Mouse (Mus musculus) kidney, adult 11 months (tissue): ENCODE results near the gene Col25a1.

ENCODE experiments used
- DNase-seq: peaks from one replicate; pipeline ENCODE4 v3.0.0; 2022

The Col25a1 gene

GRCm38 (mm10) chr3:130131201-130131600 is at the start of gene Col25a1:
TSS of gene Col25a1 (plus strand) at chr3:130131501.
- no peak for DNase-seq

- DNase-seq = no peak
These were observed 48.0 kb upstream of the Col25a1 start for GRCm38 (mm10) chr3:130083312-130083711.

- DNase-seq = no peak
These were observed 44.8 kb upstream of the Col25a1 start for GRCm38 (mm10) chr3:130086372-130087080.

GRCm38 (mm10) chr3:130087466-130087865 is 43.8 kb upstream of the Col25a1 start:
- DNase-seq = no peak

- DNase-seq = no peak
These were observed 42.6 kb upstream of the Col25a1 start for GRCm38 (mm10) chr3:130088654-130089053.

GRCm38 (mm10) chr3:130090460-130090859 is 40.8 kb upstream of the Col25a1 start:
- no peak for DNase-seq

- no peak for DNase-seq
These were observed 37.1 kb upstream of the Col25a1 start for GRCm38 (mm10) chr3:130094125-130094704.

GRCm38 (mm10) chr3:130095160-130095781 is 36.0 kb upstream of the Col25a1 start:
- no peak for DNase-seq

- DNase-seq = no peak
These were observed 27.8 kb upstream of the Col25a1 start for GRCm38 (mm10) chr3:130103486-130103885.

GRCm38 (mm10) chr3:130104471-130104870 is 26.8 kb upstream of the Col25a1 start:
- DNase-seq = no peak

GRCm38 (mm10) chr3:130116886-130117285 is 14.4 kb upstream of the Col25a1 start:
- no peak for DNase-seq

GRCm38 (mm10) chr3:130127840-130128239 is 3.5 kb upstream of the Col25a1 start:
- no peak for DNase-seq

- DNase-seq = no peak
These were observed 2.7 kb upstream of the Col25a1 start for GRCm38 (mm10) chr3:130128564-130128963.

- DNase-seq = no peak
These were observed 1.6 kb upstream of the Col25a1 start for GRCm38 (mm10) chr3:130129635-130130206.

GRCm38 (mm10) chr3:130137204-130137603 is 5.9 kb downstream of the Col25a1 start:
- DNase-seq = no peak

- DNase-seq = no peak
These were observed 6.3 kb downstream of the Col25a1 start for GRCm38 (mm10) chr3:130137640-130138039.

GRCm38 (mm10) chr3:130145874-130146273 is 14.6 kb downstream of the Col25a1 start:
- DNase-seq = no peak

- no peak for DNase-seq
These were observed 16.5 kb downstream of the Col25a1 start for GRCm38 (mm10) chr3:130147827-130148226.

GRCm38 (mm10) chr3:130149180-130149579 is 17.9 kb downstream of the Col25a1 start:
- no peak for DNase-seq

- DNase-seq = no peak
These were observed 21.8 kb downstream of the Col25a1 start for GRCm38 (mm10) chr3:130153117-130153516.

GRCm38 (mm10) chr3:130157551-130157950 is 26.2 kb downstream of the Col25a1 start:
- no peak for DNase-seq

- DNase-seq = no peak
These were observed 28.6 kb downstream of the Col25a1 start for GRCm38 (mm10) chr3:130159906-130160305.

GRCm38 (mm10) chr3:130160902-130161301 is 29.6 kb downstream of the Col25a1 start:
- DNase-seq = no peak
